Mouse (Mus musculus) brain, embryonic 14.5 days (tissue): ENCODE data around the gene Cdt1. TPM values are rescaled to one million over a fixed set of nuclear protein-coding genes. Genes with fewer than 3 reads are reported as not detected.

Experiments used
- DNase-seq: peaks from one replicate; pipeline ENCODE4 v3.0.0-alpha.2; 2011; ENCODE audit warnings: low read depth
- CTCF ChIP-seq: fragments of 200-500 bp; IDR thresholded peaks from 2 replicates; pipeline ENCODE4 v1.5.1; 2012; ENCODE audit warnings: inconsistent platforms, mild to moderate bottlenecking, moderate library complexity, borderline replicate concordance; ENCODE audit not compliant: insufficient read depth, insufficient read length; ENCODE audit errors: extremely low read depth
- POLR2A ChIP-seq: fragments of 200-500 bp; IDR thresholded peaks from 2 replicates; pipeline ENCODE4 v1.6.1; 2012; ENCODE audit warnings: mild to moderate bottlenecking, inconsistent platforms, borderline replicate concordance; ENCODE audit not compliant: poor library complexity, insufficient read depth, insufficient read length, severe bottlenecking; ENCODE audit errors: extremely low read depth
- polyA plus RNA-seq: library from polyadenylated mRNA; depleted of rRNA; stranded (reverse); fragments of >200 nt; gene quantifications from 2 replicates; pipeline ENCODE4 v1.2.3, GENCODE M21; 2012

The Cdt1 gene
- polyA plus RNA-seq, 1 experiment = 21.3 TPM

DNA sequence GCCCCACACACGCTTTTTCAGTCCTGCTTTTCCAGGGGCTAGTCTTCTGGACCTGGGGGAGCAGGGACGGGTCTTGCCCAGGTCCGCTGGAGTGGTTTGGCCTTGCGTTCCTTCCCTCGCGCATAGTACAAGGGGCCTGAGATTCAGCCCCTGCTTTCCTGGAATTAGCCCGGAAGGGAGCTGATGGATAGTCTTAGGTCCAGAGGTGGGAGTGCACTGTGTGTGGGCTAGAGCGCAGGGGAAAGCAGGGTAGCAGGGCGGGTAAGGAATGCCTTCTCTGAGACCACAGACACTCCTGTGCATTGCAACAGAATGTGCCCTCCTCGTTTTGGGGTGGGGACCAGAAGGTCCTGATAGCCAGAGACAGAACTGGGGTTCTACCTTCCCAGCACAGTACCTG is 9.3 kb downstream of the Cdt1 start:
- no peak for DNase-seq
- TF ChIP-seq CTCF (no peak), POLR2A (no peak)

DNA sequence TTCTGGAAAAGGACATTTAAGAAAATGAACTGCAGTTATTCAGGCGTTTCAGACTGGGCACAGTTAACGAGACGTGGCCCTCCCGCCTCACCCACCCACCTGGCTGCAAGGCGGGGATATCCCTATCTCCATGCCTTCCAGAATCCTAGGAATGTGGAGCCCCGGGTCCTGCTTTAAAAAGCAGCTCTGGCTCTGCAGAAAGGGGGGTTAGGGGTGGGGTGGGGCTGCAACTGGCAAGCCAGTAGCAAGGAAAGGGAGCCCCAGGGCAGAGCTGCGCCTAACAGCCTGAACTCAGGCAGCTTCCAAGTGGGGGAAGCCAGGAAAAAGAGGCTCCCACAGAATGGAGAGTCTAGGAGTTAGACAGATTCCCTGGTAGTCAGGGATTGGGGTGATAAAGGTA is 11.4 kb downstream of the Cdt1 start:
- TF ChIP-seq CTCF = no peak
- no peak for TF ChIP-seq POLR2A
- no peak for DNase-seq

DNA sequence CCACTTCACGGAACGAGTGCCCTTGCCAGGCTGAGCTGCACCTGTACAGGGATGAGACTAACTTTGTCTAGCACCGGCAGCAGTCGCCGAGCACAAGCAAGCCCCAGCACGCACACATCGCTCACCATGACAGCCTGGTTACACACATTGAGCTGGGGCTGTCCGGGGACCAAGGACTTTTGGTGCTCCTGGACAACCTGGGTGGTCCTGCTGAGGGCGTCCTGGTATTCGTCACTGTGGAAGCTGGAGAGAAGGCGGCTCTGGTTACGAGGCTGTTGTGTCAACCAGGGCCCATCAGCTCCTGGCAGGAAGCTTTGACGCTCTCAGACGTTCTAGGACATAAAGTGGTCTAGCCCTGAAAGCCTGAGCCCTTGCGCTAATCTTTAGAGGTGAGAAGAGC is 13.1 kb downstream of the Cdt1 start:
- no peak for TF ChIP-seq CTCF
- no peak for TF ChIP-seq POLR2A
- no peak for DNase-seq

DNA sequence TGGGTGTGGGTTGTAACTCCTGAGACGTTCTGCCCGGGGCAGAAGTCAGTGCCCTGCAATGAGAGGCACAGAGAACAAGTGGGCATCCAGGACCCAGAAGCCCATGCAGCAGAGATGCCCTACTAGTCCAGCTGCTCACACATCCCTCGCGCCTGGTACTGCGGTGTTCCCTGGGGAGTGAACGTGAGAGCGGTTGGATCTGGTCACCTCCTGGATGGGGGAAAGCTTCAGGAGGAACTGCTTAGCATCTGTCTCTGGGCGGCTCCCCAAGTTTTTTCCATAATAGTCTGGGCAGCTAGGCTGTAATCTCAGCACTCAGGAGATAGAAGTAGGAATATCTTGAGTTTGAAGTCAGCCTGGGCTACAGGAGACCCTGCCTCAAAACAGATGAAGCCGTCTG is 17.2 kb downstream of the Cdt1 start:
- TF ChIP-seq POLR2A = no peak
- no peak for TF ChIP-seq CTCF

DNA sequence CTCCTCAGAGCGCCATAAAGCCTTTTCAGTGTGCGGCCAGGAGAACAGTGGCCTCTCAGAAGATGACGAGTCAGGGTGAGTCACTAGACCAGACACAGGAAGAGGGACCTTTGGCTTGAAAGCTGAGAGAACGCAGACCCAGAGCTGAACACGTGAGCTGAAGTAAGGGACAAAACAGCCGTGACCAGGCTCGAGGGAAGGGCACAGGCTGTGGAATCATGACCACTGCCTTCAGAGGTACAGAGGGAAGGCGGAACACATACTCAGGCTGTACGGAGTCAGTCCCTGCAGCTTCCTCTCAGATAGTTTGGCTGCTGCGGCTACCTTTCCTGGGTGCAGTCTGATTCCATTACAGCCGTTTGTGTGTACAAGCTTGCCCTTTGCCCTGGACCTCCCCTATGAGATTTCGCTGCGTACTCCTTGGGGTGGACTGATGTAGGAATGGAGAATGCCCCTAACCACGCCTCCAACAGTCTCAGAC is 17.6 kb downstream of the Cdt1 start:
- no peak for DNase-seq
- no peak for TF ChIP-seq POLR2A
- TF ChIP-seq CTCF = no peak

More for the DNA sequence above, 17.2 kb downstream of the Cdt1 start:
- no peak for DNase-seq

DNA sequence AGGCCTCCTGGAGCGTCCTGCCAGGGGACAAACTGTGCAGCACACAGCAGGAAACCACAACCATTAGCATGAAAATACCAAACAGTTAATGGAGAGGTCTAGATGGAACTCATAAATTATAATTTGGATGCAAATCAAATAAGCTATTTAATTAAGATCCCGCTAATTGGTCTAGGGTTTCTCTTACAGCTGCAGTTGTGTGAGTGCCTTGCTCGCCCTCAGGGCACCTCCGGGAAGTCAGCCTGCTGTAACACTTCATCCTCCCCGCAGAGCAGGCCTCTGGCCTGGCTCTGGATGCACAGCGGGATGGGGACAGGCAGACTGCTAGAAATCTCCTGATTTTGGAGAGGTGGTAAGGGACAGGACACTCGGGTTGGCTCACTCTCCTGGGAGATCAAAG is 18.4 kb downstream of the Cdt1 start:
- TF ChIP-seq CTCF (no peak), POLR2A (no peak)
- peak; percentile 65 for DNase-seq

DNA sequence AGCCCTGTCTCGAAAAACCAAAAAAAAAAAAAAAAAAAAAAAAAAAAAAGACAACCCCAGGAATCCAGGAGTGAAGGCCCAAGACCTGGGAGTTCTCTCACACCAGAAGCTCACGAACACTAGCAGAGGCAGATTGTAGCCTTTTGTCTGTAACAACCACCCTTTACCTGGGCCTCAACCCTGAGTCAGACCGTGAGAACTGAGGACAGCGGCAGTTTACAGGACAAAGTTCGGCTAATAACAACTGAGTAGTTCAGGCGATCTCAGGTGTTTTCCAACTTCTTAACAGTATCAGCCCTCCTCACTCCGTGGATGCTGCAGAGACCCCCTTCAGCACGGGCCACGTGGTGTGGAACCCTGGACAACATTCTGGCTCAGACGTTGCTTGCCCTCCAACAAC is 18.9 kb downstream of the Cdt1 start:
- no peak for TF ChIP-seq POLR2A
- TF ChIP-seq CTCF = no peak
- no peak for DNase-seq

DNA sequence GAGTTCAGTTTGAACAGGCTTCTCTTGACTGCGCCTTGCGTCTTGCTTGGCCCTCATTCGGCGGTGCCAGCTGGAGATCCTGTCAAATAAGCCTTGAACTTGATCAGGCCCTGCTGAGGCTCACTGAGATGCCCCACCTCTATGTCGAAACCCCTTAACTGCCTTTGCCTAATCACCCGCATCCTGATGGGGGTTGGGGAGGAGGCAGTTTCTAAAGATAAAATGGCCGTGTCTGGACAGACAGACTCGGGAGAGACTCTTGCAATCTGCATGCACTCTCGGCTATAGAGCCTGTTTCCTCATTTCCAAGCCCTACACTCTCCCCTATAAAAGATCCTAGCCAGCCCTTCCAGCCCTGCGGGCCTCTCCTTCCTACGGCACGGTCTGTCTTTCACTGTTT is 25.4 kb downstream of the Cdt1 start:
- TF ChIP-seq CTCF = no peak
- no peak for TF ChIP-seq POLR2A

DNA sequence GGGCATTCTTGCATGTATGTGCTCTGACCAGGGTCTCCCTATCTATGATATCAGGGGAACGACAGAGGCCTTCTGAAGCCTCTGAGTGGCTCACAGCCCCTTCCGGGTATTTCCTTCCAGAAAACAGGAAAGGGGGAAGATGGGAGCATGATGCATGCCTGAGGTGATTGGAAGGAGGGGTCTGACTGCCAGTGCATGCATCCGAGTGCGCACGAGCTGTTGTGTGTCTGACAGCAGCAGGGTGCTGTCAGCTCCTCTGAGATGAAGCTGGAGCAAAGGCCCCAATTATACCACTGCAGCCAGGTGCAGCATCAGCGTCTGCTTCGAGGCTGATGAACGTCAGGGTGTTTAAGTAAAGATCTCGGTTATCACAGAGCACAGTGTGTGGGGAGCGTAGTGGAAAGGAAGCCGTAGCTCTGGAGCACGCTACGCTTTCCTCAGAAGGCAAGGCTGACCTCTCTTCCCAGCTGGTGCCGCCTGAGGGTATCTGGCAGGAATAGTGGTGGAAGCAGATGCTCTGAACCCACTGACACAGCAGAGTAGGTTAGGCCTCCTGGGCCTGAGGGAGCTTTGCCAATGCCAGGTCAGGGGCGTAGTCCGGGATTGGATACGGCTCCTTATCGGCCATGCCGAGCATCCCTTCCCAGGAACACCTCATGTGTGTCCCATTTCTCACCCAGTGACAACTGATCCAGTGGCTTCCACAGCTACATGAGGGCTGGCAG is 26.1 kb downstream of the Cdt1 start:
- no peak for TF ChIP-seq POLR2A
- TF ChIP-seq CTCF = no peak
- peak; percentile 50 for DNase-seq

More for the DNA sequence above, 25.4 kb downstream of the Cdt1 start:
- no peak for DNase-seq

DNA sequence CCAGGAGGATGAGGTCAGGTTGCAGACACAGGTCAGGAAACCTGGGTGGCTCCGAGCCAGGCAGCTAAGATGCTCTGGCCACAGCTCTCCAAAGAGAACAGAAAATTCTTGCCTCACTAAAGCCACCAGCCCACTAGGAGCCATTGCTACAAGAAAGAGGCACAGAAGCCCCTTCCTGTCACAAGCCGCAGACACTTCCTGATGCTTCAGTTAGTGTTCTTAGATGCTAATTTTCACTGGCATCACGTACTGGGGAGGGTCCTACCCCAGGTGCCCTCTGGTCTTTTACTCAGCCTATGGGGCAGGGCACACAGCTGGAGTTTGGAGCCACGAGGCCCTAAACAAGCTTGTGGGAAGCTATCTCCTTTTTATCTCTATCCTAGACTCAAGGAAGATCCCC is 28.2 kb downstream of the Cdt1 start:
- DNase-seq = no peak
- TF ChIP-seq POLR2A (no peak), CTCF (no peak)

DNA sequence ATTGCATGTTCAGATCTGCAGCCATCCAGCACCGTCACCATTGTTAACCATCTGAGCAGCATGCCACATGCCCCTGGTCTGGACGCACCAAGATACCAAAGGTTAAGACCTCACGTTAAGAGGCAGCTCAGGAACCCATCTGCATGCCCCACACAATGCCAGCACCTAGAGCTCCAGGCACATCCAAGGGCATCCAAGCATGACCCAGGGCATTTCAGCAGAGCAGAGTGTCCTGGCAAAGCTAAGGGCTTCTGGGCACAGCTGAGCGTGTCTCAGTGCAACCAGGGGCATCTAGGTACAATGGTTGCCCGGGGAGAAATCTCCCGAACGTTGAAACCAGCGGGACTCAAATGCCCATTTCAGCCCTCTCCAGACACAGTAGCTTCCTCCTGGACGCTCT is 32.9 kb downstream of the Cdt1 start:
- TF ChIP-seq POLR2A (no peak), CTCF (no peak)
- DNase-seq = no peak

DNA sequence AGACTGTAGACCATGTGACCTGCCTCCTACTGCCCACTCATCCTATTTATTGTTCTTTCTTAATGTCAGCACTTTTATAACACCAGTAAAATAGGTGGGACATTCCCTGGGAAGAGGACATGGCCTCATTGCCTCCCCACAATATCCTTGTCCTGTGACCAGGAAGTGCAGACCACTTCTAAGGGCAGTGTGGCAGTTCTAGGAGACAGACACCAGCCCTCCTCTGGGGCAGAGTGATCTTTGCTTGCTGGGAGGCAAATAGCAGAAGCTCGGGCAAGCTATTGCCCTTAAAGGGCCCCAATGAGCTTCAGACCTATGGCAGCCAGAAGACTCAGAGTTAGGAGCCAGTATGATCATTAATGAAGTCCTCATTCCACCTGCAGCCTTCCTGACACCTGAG is 36.8 kb downstream of the Cdt1 start:
- no peak for DNase-seq
- TF ChIP-seq CTCF (no peak), POLR2A (no peak)
